Mouse (Mus musculus) megakaryocyte progenitor cell, adult 5-6 weeks (primary cell): ENCODE measurements around the gene Gng5. TPM values are rescaled to one million over a fixed set of nuclear protein-coding genes. Genes with fewer than 3 reads are reported as not detected.

Experiments
- ATAC-seq: replicated peaks from 2 replicates; pipeline ENCODE4 v1.8.0; 2016; ENCODE audit warnings: mild to moderate bottlenecking, moderate TSS enrichment, inconsistent platforms; ENCODE audit not compliant: poor library complexity
- total RNA-seq, 2 experiments: library from RNA; stranded (forward) in 1 of 2; stranded (reverse) in 1 of 2; fragments of 157-497, 149-512 nt in 1 of 2; fragments of 200-1000 nt in 1 of 2; gene quantifications; 2 replicates each; pipeline versions ENCODE4 v1.2.3 to v1.2.4; 2015 to 2017

Gng5 gene
- total RNA-seq (2015) (294 and 360 TPM in 2 replicates), total RNA-seq (2017) (127 and 170 TPM in 2 replicates)

DNA sequence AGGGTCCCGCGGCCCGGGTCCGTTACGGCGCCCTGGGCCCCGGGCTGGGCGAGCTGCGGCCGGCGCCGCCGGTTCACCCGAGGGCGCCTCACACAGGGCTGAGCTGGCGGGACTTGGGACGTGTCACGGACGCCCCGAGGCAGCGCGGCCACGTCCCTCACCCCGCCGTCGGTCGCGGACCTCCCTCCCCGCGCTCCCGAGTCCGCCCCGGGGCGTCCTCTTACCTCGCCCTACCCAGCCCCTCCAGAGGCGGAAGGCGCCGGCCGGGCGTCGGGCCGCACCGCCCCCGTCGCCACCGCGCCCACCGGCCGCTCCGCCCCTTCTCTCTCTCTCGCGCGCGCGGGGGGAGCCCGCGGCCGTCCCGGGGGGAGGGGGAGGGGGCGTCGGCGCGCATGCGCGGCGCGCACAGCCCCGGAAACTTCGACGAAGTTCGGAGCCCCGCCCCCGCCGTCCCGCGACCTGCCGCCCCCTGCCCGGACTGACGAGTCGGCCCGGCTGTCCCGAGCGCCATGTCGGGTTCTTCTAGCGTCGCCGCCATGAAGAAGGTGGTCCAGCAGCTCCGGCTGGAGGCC lies at the start of gene Gng5, which contains the start of gene Spata1:
Gene Gng5 (plus strand): TSS at position 377 of the 572 bp plus-strand sequence.
Gene Spata1 (minus strand): TSS at position 323 of the 572 bp plus-strand sequence.
- ATAC-seq: peak; percentile 83

DNA sequence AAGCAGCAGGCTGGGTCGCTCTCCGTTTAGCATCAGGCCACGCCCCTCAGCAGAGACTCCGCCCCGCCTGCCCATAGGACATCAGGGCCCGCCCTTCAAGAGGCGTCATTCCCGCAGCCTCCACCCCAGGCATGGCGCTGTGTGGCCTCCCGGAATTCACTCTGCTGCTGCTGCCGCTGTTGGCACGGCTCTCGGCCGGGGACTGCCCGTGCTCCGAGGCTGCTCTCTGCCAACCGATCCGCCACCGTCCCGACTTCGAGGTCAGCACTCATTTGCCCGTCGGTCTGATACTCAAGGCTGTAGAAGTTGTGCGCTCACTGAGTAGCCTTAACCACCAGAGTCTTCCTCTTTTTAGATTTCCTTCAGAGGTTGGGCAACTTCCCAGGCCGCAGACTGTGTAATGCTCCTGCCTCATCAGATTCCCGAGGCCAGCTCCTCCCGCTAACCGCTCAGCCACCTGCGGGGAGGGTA lies 49.2 kb upstream of the Gng5 start:
- peak; percentile 92 for ATAC-seq

DNA sequence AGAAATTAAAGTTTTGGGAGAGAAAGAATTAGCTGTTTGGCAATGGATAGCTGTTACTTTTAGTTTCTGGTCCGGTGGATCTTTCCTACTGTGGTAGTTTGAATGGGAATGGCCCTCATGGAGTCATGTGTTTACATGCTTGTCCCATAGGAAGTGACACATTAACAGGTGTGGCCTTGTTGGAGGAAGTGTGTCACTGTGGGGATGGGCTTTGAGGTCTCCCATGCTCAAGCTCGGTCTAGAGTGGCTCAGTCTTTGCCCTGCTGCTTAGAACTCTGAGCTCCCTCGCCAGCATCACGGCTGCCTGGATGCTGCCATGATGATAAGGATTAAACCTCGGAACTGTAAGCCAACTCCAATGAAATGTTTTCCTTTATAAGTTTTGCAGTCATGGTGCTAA lies 48.2 kb upstream of the Gng5 start:
- ATAC-seq: peak; percentile 8; the same call in 1 of the 2 replicates

DNA sequence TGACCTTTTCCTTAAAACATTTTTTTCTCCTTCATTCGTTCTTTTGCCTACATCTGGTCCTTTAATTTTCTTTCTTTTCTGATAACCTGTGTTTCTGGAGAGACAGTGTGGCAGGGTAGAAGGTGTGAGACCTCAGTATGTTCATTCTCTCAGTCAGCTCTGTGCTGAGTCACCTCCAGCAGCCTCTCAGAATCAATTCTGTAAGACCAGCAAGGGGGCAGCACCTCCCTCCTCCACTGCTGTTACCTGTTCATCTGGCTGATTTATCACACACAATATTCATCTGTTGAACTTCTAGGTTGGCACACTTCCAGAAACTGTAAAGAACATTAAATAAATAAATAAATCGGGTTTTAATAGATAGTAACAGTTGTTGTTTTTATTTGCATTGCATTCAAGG lies 36.7 kb upstream of the Gng5 start:
- peak; percentile 72; the same call in 1 of the 2 replicates for ATAC-seq

DNA sequence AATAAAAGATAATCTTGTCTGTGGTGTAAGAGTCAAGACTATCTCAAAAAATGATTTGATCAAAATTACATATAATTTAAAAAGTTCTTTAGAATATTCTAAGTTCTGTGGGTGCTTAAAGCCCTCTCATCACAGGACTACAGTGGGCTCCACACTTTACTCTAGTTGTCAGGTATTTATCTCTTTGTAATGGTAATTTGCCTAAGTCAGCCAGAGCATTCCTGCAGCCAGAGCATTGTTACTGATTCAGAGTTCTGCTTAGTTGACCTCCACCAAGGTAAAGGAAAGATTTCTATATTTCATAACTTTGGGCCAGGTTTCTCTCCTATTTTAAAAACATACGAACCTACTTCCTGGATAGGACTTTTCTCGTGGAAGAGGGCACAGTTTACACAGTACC lies 30.4 kb upstream of the Gng5 start:
- no peak for ATAC-seq

DNA sequence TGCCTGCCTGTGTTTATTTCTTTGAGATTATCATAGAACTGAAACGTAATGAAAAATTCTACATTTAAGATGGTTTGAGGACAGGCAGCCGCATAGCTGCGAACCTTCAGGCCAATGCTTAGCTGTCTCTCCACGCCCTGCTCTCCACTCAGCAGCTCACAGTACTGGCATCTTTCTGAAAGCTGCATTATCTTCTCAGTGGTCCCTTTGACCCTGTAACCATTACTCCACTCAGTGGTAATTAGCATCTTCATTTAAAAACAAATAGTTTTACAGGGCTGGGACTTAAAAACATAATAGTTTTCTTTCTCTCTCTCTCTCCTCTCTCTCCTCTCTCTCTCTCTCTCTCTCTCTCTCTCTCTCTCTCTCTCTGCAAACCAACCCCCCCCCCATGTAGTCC lies 26.9 kb upstream of the Gng5 start:
- no peak for ATAC-seq

DNA sequence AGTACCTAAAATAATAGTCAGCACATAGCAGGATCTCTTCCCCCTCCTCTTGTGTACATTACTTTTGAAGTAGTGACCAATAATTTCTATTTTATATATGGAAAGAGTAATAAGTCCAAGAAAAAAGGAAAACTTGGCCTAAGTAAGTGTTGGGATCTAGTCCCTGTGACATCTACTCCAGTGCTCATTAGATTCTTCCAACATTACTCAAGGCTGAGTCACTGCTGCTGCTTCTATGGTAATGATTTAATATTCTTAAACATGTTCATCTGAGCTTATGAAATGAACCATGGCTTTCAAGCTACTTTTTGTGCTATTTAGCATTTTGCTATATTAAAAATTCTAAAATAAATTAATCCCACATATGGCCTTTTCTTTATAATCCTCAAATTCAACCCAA lies 25.9 kb upstream of the Gng5 start:
- no peak for ATAC-seq

DNA sequence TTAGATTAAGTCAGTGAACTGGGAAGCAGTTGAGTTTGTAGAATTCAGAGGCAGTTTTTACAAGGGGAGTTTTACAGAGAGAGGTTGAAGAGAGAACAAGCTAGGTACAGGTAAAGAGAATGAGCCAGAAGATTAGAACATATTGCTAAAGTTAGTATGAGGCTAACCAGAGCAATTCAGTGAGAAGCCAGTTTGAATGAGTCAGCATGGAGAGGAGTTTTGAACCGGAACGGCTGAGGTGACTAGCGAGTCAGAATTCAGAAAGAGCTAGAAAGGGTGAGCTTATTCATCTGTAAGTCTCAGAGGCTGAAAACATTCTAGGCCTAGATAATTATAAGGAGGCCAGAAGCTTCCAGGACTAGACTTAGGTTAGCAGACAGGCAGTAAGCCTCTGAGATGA lies 25.2 kb upstream of the Gng5 start:
- no peak for ATAC-seq

DNA sequence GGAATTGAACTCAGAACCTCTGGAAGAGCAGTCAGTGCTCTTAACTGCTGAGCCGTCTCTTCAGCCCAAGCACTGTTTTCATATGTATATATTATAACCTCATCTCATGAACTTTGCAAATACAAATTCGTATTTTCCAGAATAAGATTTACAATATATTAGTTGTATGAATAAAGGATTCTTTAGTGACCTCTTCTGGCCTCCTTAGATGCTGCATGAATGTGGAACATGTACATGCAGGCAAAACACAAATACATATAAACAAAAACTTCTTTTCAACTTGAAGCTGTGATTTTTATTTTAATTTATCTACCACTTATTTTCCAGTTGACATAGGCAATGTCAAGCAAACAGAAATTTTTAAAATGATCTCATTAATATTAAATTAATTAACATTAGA lies 17.6 kb upstream of the Gng5 start:
- no peak for ATAC-seq

DNA sequence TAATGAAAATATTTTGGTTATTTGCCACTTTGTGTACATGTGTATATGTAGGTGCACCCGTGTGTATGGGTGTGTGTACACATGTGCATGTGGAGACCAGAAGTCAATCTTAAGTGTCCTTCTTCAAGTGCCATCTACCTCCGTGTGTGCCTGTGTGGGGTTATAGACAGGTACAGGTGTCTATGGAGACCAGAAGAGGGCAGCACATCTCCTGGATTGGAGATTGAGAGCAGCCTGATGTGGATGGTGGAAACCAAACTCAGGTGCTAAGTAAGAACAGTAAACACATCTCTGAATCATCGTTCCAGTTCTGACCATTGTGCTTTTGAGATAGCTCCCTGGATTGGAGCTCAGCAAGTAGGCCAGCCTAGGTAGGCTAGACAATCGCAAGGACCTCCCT lies 13.1 kb upstream of the Gng5 start:
- peak; percentile 42; the same call in 1 of the 2 replicates for ATAC-seq

DNA sequence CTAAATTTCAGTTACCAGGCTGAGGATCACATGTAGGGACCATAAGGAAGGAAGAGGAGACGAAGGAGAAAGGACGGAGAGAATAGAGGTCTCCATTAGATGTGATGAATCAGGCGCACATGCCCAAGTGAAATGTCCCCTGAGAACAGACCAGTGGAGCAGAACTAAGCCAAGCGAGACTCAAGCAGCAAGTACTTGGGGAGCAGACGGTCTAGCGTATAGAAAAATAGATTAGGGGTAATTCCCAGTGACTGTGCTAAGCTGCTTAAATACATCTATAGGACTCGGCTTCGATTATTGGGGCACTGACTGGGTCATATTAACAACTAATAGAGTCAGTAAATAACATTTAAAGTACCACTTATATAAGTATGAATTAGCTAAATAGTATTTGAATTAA lies 4.7 kb upstream of the Gng5 start:
- ATAC-seq: no peak

DNA sequence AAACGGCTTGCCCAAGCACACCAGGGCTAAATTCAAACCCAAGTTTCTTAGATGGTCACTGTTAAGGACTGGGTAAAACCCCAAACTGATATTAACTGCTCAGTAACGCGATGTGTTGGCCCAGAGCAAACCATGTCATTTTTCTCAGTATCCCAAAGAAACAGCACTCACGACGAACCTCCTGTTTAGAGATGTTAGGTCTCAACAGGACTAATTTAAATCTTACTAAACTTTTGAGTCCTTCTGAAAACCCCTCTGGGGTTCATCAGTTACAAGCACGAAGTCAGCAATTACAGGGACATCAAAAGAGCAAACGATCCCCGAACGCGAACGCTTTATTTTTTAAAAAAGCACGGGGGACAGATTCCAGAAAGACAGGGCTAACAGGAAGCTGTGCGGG lies 618 bp upstream of the Gng5 start:
- ATAC-seq: no peak

DNA sequence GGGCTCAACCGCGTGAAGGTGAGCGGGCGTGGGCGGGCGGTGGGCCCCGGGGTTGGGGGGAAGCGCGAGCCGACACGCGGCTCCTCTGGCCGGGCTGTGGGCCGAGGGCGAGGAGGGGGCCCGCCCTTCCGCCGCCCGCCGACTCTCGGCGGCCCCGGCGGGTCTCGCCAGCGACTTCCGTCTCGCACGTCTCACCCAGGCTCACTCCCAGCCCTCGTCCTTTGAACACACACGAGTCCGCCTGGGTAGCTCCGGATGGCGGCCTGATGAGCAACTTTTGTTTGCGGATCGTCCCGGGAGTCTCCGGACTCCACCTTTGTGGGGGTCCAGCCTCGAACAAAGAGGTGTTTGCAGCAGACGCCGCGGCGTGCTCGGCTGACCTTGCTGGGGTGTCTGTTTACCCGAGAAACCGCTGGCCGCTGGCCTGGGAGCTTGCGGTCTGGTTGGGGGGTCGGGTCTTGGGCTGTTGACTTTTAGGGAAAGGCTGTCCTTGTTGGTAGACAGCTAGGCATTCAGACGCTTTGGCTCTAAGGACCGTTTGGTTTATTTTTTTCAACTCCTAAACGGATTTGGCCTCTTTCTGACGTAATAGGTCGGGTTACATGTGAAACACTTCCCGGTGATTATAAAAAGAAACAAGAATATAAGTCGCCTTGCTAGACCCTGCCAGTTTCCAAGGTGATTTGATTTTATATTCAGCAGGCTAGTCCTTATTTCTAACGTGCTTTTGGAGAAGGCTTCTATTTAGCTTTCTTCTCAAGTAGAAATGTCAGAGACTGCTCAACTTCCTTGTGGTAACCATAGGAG lies 599 bp downstream of the Gng5 start:
- ATAC-seq: peak; percentile 37

DNA sequence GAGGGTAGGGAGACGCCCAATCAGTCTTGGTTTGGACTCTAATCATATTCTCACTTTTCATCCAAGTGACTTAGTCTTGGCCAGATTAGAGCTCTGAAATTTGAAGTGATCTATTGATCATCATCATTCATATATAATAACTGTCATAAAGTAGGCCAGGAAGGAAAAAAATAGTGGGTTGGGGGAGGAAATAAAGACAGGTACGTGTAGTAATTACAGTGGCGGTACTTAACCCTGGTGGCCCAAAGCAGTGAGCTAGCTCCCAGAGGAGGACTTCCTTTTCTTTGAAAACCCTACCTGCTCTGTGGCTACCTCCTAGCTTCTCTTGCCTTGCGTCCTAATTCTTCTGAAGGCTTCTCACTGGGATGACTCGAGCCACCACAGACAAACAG lies 1.2 kb downstream of the Gng5 start:
- 0 out of 2 replicates have a peak, but pooled peaks have one; percentile 27 for ATAC-seq

DNA sequence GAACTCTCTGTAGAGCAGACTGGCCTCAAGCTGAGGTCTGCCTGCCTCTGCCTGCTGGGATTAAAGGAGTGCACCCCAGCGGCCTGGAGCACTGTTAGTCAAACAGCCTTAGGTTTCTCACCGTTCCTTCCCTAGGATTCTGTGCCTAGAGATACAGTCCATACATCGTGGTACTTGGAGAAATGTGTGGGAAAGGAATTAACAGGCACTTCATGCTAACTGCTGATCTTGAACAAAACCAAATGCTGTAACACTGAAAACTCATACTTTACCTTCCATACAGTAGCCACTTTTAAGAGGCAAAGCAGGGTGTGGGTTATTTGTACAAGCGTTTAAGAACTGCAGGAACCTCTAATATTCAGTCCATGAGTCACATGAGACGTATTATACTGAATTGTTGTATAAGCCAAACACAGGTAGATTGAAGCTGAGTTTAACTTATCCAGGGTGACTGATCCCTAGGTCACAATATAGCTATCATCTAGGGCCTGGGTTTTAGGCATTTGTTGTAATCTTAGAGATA lies 2.1 kb downstream of the Gng5 start:
- ATAC-seq: no peak

DNA sequence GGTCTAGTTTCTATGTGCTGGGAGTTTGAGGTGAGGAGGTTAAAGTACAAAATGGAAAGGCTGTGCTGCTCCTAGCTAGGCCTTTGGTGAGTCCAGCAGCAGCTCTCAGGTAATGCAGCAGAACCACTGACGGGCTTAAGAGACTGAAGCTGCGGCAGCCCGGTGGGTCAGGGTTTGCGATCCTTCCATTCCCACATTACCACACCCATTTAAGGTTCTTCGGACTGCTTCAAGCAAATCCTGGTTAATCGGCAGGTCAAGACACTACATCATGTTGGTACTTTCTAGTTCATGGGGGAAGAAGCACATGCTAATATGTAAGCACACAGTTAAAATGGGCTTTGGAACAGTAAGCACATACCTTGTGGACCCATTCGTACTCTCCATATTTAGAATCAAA lies 7.1 kb downstream of the Gng5 start:
- no peak for ATAC-seq

DNA sequence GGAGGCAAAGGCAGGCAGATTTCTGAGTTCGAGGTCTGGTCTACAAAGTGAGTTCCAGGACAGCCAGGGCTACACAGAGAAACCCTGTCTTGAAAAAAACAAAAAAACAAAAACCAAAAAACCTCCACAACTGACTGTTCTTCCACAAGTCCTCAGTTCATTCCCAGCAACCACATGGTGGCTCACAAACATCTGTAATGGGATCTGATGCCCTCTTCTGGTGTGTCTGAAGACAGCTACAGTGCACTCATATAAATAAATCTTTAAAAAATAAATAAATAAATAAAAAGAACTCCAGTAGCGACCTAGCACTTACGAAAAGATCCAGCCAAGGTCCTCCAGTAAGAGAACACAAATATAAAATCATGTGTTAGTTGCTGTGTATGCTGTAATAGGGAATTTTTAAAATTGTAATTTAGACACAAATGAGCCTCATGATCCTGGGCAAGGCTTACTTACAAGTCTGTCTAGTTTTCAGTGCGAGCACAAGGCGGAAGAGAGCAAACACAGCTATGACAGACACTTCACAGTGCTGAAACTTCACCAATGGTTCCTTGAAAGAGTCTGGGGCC lies 20.7 kb downstream of the Gng5 start:
- no peak for ATAC-seq

DNA sequence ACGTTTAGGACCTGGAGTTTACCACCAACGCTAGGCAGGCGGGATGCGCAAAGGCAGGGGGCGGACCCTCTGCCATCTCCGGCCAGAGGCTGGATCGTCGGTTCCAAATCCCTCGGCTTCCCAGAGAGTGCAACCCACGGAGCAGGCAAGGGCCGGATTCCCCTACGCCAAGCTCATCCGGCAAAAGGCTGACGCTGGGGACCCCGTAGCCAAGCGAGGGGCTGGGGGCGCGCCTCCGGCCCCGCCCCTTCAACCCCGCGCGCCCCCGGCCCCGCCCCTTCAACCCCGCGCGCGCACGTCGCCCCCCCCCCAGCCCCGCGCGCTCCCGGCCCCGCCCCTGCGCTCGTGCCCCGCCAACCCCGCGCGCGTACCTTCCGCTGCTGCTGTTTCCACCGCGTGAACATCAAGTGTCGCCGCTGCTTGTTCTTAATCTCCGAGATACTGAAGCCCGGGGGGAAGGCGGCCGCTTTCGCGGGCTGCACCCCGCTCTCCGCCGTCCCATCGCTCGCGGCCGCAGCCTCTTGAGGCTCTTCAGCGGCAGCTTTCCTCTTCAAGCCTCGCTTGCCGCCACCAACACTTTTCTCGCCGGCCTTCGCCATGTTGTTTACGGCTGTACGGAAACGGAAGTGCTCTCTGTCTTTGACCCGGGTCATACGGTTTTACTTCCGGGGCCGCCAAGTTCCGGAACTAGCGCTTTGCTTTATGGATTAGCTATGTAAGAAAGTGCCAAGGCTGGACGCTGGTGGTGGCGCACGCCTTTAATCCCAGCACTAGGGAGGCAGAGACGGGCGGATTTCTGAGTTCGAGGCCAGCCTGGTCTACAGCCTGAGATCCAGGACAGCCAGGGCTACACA lies 21.4 kb downstream of the Gng5 start, which contains the start of gene Rpf1:
Gene Rpf1 (minus strand): TSS at position 632 of the 854 bp plus-strand sequence.
- peak; percentile 96 for ATAC-seq

DNA sequence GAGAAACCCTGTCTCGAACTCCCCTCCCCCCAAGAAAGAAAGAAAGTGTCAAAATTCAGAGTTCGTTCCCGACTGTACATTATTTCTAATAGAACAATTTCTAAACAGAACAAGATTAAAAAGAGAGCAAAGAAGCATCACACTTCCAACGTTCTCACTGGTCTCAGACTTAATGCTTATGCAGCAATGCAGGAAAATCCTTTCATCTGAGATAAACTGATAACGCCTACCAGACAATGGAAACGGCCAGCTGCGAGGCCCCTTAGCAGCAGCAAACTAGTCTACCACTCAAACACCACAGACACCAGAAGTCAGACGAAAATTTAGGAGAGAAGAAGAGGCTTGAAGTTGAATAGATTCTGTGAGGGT lies 22.0 kb downstream of the Gng5 start:
- ATAC-seq: peak; percentile 24; the same call in 1 of the 2 replicates

DNA sequence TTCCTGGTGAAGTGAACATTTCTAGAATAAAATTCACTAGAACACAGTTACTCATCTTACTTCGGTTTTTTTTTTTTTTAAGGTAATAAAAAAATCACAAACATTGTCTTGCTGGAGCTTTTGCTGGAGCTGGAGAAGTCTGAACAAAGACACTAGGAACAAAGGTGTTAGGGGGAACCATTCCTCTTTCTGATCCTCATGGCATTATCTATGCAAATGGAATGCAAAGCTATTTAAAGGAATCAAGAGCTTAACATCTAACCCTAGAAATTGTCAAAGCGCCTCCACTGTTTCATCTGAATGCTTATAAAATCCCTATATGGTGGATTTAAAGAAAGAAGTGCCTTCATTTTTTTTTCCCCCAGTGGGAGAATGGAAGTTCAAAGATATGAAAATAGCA lies 28.7 kb downstream of the Gng5 start:
- no peak for ATAC-seq

DNA sequence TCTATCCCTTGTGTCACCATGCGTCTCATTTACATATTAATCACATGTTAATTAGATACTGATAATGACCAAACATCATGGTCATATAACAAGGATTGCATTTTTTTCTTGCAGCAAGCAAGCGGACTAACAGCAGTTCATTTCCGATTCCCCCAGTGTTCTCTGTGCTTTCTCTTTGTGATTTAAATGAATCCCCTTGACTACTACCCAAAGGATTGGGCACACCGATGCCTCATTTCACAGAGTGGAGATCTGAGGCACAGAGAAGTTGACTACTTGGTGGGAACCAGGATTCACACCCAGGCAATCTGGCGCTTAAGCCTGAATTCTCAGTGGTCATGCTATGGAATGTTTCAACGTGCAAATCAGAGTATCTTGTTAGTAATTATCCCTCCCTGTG lies 35.4 kb downstream of the Gng5 start:
- ATAC-seq: no peak
